Mouse (Mus musculus) left cerebral cortex, adult 2 months (tissue): ENCODE data around the gene Necab2. TPM values are rescaled to one million over a fixed set of nuclear protein-coding genes. Genes with fewer than 3 reads are reported as not detected.

ENCODE experiments used
- DNase-seq, 2 experiments: peaks; one replicate each; pipeline ENCODE4 v3.0.0; 2021 to 2022; ENCODE audit warnings: low spot score in 2 of 2, mixed read lengths in 1 of 2; ENCODE audit errors: extremely low spot score in 1 of 2
- H3K27ac ChIP-seq: fragments of 200-600 bp; 2 replicates; pipeline ENCODE4 v1.8.1; 2022
- H3K4me3 ChIP-seq: fragments of 200-600 bp; 2 replicates; pipeline ENCODE4 v1.8.1; 2022
- CTCF ChIP-seq: fragments of 200-600 bp; IDR thresholded peaks from 2 replicates; pipeline ENCODE4 v1.8.1; 2022; ENCODE audit warnings: antibody characterized with exemption, mild to moderate bottlenecking, moderate library complexity
- intact Hi-C: fragments of 180-260 bp; cut with DNase I; formaldehyde crosslinking; loops from one replicate; pipeline ENCODE4 v1.15.1; 2025
- total RNA-seq, 2 experiments: library from RNA; stranded (reverse); gene quantifications; 2 replicates each; pipeline ENCODE4 v1.2.3; 2021

Necab2 gene
- total RNA-seq, 2 experiments from 2014 or later = 63.3 to 80.9 TPM

- no peak for TF ChIP-seq CTCF
- Histone ChIP-seq H3K4me3 (no peak overlapping the region), H3K27ac (no peak overlapping the region)
- no peak for DNase-seq
- intact Hi-C loops = no loop called here
Measured at GRCm38 (mm10) chr8:119506106-119506505, 59.6 kb downstream of the Necab2 start.

- no peak for DNase-seq
- TF ChIP-seq CTCF = no peak
- H3K27ac ChIP-seq = no peak overlapping the region
- intact Hi-C loops = no loop called here
- H3K4me3 ChIP-seq = no peak overlapping the region
Measured at GRCm38 (mm10) chr8:119510471-119510870, 64.0 kb downstream of the Necab2 start.

GRCm38 (mm10) chr8:119511722-119512121 lies 65.2 kb downstream of the Necab2 start:
- Histone ChIP-seq H3K4me3 (no peak overlapping the region), H3K27ac (no peak overlapping the region)
- TF ChIP-seq CTCF = no peak
- no peak for DNase-seq
- intact Hi-C loops = no loop called here

GRCm38 (mm10) chr8:119513405-119513804 lies 66.9 kb downstream of the Necab2 start:
- Histone ChIP-seq H3K27ac (no peak overlapping the region), H3K4me3 (no peak overlapping the region)
- no peak for TF ChIP-seq CTCF
- DNase-seq = no peak
- intact Hi-C loops = no loop called here

GRCm38 (mm10) chr8:119514940-119515339 lies 68.4 kb downstream of the Necab2 start:
- no peak for DNase-seq
- no peak overlapping the region for H3K4me3 ChIP-seq
- TF ChIP-seq CTCF = no peak
- H3K27ac ChIP-seq = no peak overlapping the region
- intact Hi-C loops = no loop called here

GRCm38 (mm10) chr8:119515767-119516166 lies 69.2 kb downstream of the Necab2 start:
- TF ChIP-seq CTCF = no peak
- intact Hi-C loops = no loop called here
- H3K27ac ChIP-seq = no peak overlapping the region
- no peak overlapping the region for H3K4me3 ChIP-seq
- no peak for DNase-seq

GRCm38 (mm10) chr8:119516674-119517073 lies 70.2 kb downstream of the Necab2 start:
- no peak for TF ChIP-seq CTCF
- Histone ChIP-seq H3K27ac (no peak overlapping the region), H3K4me3 (no peak overlapping the region)
- DNase-seq = no peak
- intact Hi-C loops = no loop called here

GRCm38 (mm10) chr8:119520102-119520501 lies 73.6 kb downstream of the Necab2 start:
- Histone ChIP-seq H3K27ac (no peak overlapping the region), H3K4me3 (no peak overlapping the region)
- TF ChIP-seq CTCF = peak; percentile 24
- DNase-seq = no peak
- intact Hi-C loops = no loop called here

Other genes starting within 250 kb of the Necab2 start
- 100 to 1,000 TPM; 314 to 321 TPM for gene Hsbp1, start 102.2 kb upstream of the Necab2 start, total RNA-seq
- gene Mlycd, start 51.8 kb upstream of the Necab2 start, total RNA-seq = 10 to 100 TPM; 26.1 to 28.7 TPM
- gene Osgin1, start 12.6 kb upstream of the Necab2 start, total RNA-seq = under 1 TPM in 1 of 2 experiments, not detected in 1; 0.40 TPM
- under 1 TPM; 0.30 to 0.48 TPM for gene Slc38a8, start 55.0 kb downstream of the Necab2 start, total RNA-seq
- 10 to 100 TPM; 61.0 to 64.3 TPM for gene Mbtps1, start 112.0 kb downstream of the Necab2 start, total RNA-seq
- gene Hsdl1, start 128.5 kb downstream of the Necab2 start, total RNA-seq = 10 to 100 TPM; 42.3 to 43.1 TPM
- gene Dnaaf1, start 128.5 kb downstream of the Necab2 start, total RNA-seq = under 1 TPM; 0.27 to 0.35 TPM
- gene Taf1c, start 158.5 kb downstream of the Necab2 start, total RNA-seq = 10 to 100 TPM; 10.7 to 12.1 TPM
- gene Adad2, start 166.0 kb downstream of the Necab2 start, total RNA-seq = under 1 TPM; 0.18 to 0.54 TPM
- gene Kcng4, start 189.0 kb downstream of the Necab2 start, total RNA-seq = 1 to 10 TPM; 3.4 TPM
- gene Wfdc1, start 219.6 kb downstream of the Necab2 start, total RNA-seq = 10 to 100 TPM in 1 of 2 experiments, 1 to 10 TPM in 1; 9.7 to 10.6 TPM